Mouse (Mus musculus): Measurements from ENCODE around the gene Mbnl2. TPM values are rescaled to one million over a fixed set of nuclear protein-coding genes. Genes with fewer than 3 reads are reported as not detected.
A peak's percentile ranks its signal among the peaks of the same experiment; 100 is the strongest.

Gene Mbnl2
- total and polyA plus RNA-seq, 3 experiments = 24.4 to 158 (median 70.1) TPM

GRCm38 (mm10) chr14:120307963-120308362 lies 32.5 kb downstream of the Mbnl2 start:
- DNase-seq (ENCODE audit: low spot score) (peak; percentile 33), ATAC-seq (ENCODE audit: extremely low read depth, insufficient number of reproducible peaks, low FRiP score, poor library complexity, severe bottlenecking) (peak; percentile 16; the same call in 1 of the 2 replicates)
- no peaks in the 10 kb centered on the region for H3K9me3 ChIP-seq (replicated peaks)
- H3K4me1 ChIP-seq (ENCODE audit: insufficient read depth, low read depth, low read length) = peaks cover 47% of the 10 kb centered on the region
- TF ChIP-seq GATA1 (IDR thresholded peaks at IDR 0.05; ENCODE audit: borderline replicate concordance, low read length) = no peak
- TF ChIP-seq GATA2 (IDR thresholded peaks at IDR 0.05; ENCODE audit: borderline replicate concordance, low read depth, low read length) = no peak
- no peak for TF ChIP-seq POLR2AphosphoS5 (IDR thresholded peaks at IDR 0.05; ENCODE audit: insufficient replicate concordance, low read depth, low read length)
- no peak for TF ChIP-seq TAL1 (conservative IDR thresholded peaks at IDR 0.05; ENCODE audit: low read depth, low read length)
- no peak for TF ChIP-seq CTCF (IDR thresholded peaks at IDR 0.05; ENCODE audit: low read depth, low read length)
- H3K27me3 ChIP-seq (ENCODE audit: insufficient read depth, low read length) = no peaks in the 10 kb centered on the region
- H3K4me3 ChIP-seq (ENCODE audit: low read depth, low read length) = no peak overlapping the region
- peaks cover 37% of the 10 kb centered on the region for H3K36me3 ChIP-seq (replicated peaks)

GRCm38 (mm10) chr14:120309691-120310090 lies 34.2 kb downstream of the Mbnl2 start:
- H3K36me3 ChIP-seq (replicated peaks) = peaks cover 51% of the 10 kb centered on the region
- ATAC-seq (ENCODE audit: extremely low read depth, insufficient number of reproducible peaks, low FRiP score, poor library complexity, severe bottlenecking) = no peak
- no peak for TF ChIP-seq TAL1 (conservative IDR thresholded peaks at IDR 0.05; ENCODE audit: low read depth, low read length)
- no peak for TF ChIP-seq POLR2AphosphoS5 (IDR thresholded peaks at IDR 0.05; ENCODE audit: insufficient replicate concordance, low read depth, low read length)
- no peak for TF ChIP-seq GATA1 (IDR thresholded peaks at IDR 0.05; ENCODE audit: borderline replicate concordance, low read length)
- no peak for TF ChIP-seq GATA2 (IDR thresholded peaks at IDR 0.05; ENCODE audit: borderline replicate concordance, low read depth, low read length)
- TF ChIP-seq CTCF (IDR thresholded peaks at IDR 0.05; ENCODE audit: low read depth, low read length) = no peak
- no peaks in the 10 kb centered on the region for H3K9me3 ChIP-seq (replicated peaks)
- peaks cover 48% of the 10 kb centered on the region for H3K4me1 ChIP-seq (ENCODE audit: insufficient read depth, low read depth, low read length)
- no peaks in the 10 kb centered on the region for H3K27me3 ChIP-seq (ENCODE audit: insufficient read depth, low read length)
- H3K4me3 ChIP-seq (ENCODE audit: low read depth, low read length) = no peak overlapping the region
- no peak for DNase-seq (ENCODE audit: low spot score)

DNA sequence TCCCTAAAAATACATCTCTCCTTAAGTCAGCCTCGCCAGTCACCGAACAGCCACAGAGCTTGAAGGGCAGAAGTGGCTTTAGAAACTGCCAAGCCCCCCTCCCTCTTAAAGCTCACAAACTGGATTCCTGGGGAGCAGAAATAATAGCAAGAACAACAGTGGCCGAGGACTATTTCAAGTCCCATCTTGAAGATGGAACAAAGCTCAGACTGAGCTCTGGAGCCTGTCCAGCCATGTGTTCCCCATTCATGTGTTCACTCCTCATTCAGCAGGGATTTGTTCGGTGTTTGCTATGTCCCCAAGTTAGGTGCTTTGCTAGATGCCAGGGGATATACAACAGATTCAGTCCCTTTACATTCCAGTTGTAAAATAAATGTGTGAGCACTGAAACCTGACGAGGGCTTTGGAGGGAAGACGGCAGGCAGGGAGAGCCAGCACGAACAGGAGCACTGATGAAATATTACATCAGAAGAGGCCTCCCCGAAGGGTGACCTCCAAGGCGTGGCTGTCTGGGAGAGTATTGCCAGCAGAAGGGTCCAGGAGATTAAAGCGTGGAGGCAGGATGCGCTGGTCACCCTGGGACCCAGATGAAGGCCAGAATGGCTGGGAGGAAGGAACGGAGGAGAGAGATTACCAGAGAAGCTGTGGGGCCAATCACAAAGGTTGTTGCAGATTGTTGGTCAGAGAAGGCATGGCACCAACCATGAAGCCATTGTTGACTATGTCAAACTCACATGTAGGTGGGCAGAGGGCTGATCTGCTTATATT lies 36.0 kb downstream of the Mbnl2 start:
- Histone ChIP-seq H3K4me3 (ENCODE audit: low read depth, low read length) (no peak overlapping the region), H3K36me3 (replicated peaks) (peaks cover 66% of the 10 kb centered on the region), H3K4me1 (ENCODE audit: insufficient read depth, low read depth, low read length) (peaks cover 43% of the 10 kb centered on the region), H3K9me3 (replicated peaks) (no peaks in the 10 kb centered on the region), H3K27me3 (ENCODE audit: insufficient read depth, low read length) (no peaks in the 10 kb centered on the region)
- DNase-seq (ENCODE audit: low spot score) (no peak), ATAC-seq (ENCODE audit: extremely low read depth, insufficient number of reproducible peaks, low FRiP score, poor library complexity, severe bottlenecking) (no peak)
- TF ChIP-seq TAL1 (conservative IDR thresholded peaks at IDR 0.05; ENCODE audit: low read depth, low read length) (no peak), CTCF (IDR thresholded peaks at IDR 0.05; ENCODE audit: low read depth, low read length) (no peak), GATA1 (IDR thresholded peaks at IDR 0.05; ENCODE audit: borderline replicate concordance, low read length) (no peak), POLR2AphosphoS5 (IDR thresholded peaks at IDR 0.05; ENCODE audit: insufficient replicate concordance, low read depth, low read length) (no peak), GATA2 (IDR thresholded peaks at IDR 0.05; ENCODE audit: borderline replicate concordance, low read depth, low read length) (no peak)

DNA sequence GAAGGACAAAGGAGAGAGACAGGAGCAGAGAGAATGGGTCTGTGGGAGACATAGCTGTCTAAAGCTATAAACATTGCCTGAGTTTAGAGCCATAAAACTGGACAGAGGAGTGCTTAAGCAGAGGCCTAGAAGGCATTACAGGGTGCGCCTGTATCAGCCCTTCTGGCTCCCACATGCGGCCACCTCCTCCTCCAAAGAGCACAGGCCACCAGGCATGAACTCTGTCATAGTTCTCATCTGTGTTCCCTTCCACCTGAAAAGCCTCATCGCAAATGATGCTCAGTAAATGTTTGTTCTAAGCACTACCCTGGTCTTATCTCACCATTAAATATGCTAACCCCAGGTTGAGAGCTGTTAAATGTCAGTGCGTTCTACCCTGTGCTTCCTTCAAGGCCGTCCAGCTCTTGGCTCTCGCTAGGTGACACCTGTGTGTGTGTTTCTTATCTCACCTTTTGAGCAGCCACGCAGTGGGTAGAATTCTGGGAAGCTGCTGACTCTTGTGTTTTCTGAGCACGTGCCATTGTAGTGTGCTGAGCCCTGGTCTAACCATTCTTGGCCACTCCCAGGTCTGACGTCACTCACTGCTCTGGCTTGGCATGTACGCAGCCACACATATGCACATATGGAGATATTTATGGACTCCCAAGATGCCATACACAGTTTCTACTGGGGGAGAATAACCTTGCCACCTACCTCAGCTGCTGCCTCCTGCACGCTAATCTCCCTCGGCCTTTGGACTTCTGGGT lies 37.4 kb downstream of the Mbnl2 start:
- peaks cover 34% of the 10 kb centered on the region for H3K4me1 ChIP-seq (ENCODE audit: insufficient read depth, low read depth, low read length)
- no peak overlapping the region for H3K4me3 ChIP-seq (ENCODE audit: low read depth, low read length)
- TF ChIP-seq POLR2AphosphoS5 (IDR thresholded peaks at IDR 0.05; ENCODE audit: insufficient replicate concordance, low read depth, low read length) = no peak
- TF ChIP-seq GATA2 (IDR thresholded peaks at IDR 0.05; ENCODE audit: borderline replicate concordance, low read depth, low read length) = no peak
- no peak for TF ChIP-seq TAL1 (conservative IDR thresholded peaks at IDR 0.05; ENCODE audit: low read depth, low read length)
- no peak for TF ChIP-seq CTCF (IDR thresholded peaks at IDR 0.05; ENCODE audit: low read depth, low read length)
- no peak for TF ChIP-seq GATA1 (IDR thresholded peaks at IDR 0.05; ENCODE audit: borderline replicate concordance, low read length)
- DNase-seq (ENCODE audit: low spot score) (no peak), ATAC-seq (ENCODE audit: extremely low read depth, insufficient number of reproducible peaks, low FRiP score, poor library complexity, severe bottlenecking) (peak; percentile 23; the same call in 1 of the 2 replicates)
- H3K27me3 ChIP-seq (ENCODE audit: insufficient read depth, low read length) = no peaks in the 10 kb centered on the region
- peaks cover 65% of the 10 kb centered on the region for H3K36me3 ChIP-seq (replicated peaks)
- no peaks in the 10 kb centered on the region for H3K9me3 ChIP-seq (replicated peaks)

- peaks cover 65% of the 10 kb centered on the region for H3K36me3 ChIP-seq (replicated peaks)
- TF ChIP-seq POLR2AphosphoS5 (IDR thresholded peaks at IDR 0.05; ENCODE audit: insufficient replicate concordance, low read depth, low read length) (no peak), GATA1 (IDR thresholded peaks at IDR 0.05; ENCODE audit: borderline replicate concordance, low read length) (no peak), TAL1 (conservative IDR thresholded peaks at IDR 0.05; ENCODE audit: low read depth, low read length) (no peak), CTCF (IDR thresholded peaks at IDR 0.05; ENCODE audit: low read depth, low read length) (no peak), GATA2 (IDR thresholded peaks at IDR 0.05; ENCODE audit: borderline replicate concordance, low read depth, low read length) (no peak)
- no peak for ATAC-seq (ENCODE audit: extremely low read depth, insufficient number of reproducible peaks, low FRiP score, poor library complexity, severe bottlenecking)
Measured at GRCm38 (mm10) chr14:120313466-120313865, 38.0 kb downstream of the Mbnl2 start.

DNA sequence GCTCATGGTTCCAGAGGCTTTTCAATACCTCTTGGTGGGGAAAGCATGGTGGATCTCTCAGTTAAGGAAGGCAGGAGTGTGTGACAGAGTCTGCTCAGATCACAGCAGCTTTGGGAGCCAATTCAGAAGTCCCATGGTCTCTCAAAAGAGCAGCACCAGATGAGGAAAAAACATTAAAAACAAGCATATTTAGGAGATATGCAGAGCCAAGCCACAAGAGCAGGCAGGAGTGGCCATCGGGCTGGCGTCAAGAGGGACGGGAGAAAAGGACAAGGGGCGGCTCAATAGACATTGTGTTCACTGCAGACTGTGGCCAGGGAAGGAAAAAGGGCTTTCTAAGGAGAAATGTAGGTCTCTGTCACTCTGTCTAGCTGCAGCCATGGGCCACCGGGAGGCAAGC lies 40.3 kb downstream of the Mbnl2 start:
- no peaks in the 10 kb centered on the region for H3K27me3 ChIP-seq (ENCODE audit: insufficient read depth, low read length)
- peaks cover 62% of the 10 kb centered on the region for H3K36me3 ChIP-seq (replicated peaks)
- H3K4me1 ChIP-seq (ENCODE audit: insufficient read depth, low read depth, low read length) = peaks cover 22% of the 10 kb centered on the region
- no peak for TF ChIP-seq GATA2 (IDR thresholded peaks at IDR 0.05; ENCODE audit: borderline replicate concordance, low read depth, low read length)
- TF ChIP-seq GATA1 (IDR thresholded peaks at IDR 0.05; ENCODE audit: borderline replicate concordance, low read length) = no peak
- no peak for TF ChIP-seq TAL1 (conservative IDR thresholded peaks at IDR 0.05; ENCODE audit: low read depth, low read length)
- no peak for TF ChIP-seq CTCF (IDR thresholded peaks at IDR 0.05; ENCODE audit: low read depth, low read length)
- TF ChIP-seq POLR2AphosphoS5 (IDR thresholded peaks at IDR 0.05; ENCODE audit: insufficient replicate concordance, low read depth, low read length) = no peak
- ATAC-seq (ENCODE audit: extremely low read depth, insufficient number of reproducible peaks, low FRiP score, poor library complexity, severe bottlenecking) (no peak), DNase-seq (ENCODE audit: low spot score) (no peak)
- H3K4me3 ChIP-seq (ENCODE audit: low read depth, low read length) = no peak overlapping the region
- H3K9me3 ChIP-seq (replicated peaks) = no peaks in the 10 kb centered on the region

More at GRCm38 (mm10) chr14:120313466-120313865, 38.0 kb downstream of the Mbnl2 start:
- Histone ChIP-seq H3K9me3 (replicated peaks) (no peaks in the 10 kb centered on the region), H3K4me1 (ENCODE audit: insufficient read depth, low read depth, low read length) (peaks cover 27% of the 10 kb centered on the region), H3K4me3 (ENCODE audit: low read depth, low read length) (no peak overlapping the region), H3K27me3 (ENCODE audit: insufficient read depth, low read length) (no peaks in the 10 kb centered on the region)
- DNase-seq (ENCODE audit: low spot score) = no peak

Data from G1E (cell line).